9 mouse cellular contexts compared by ENCODE assay signal in genomic region chr1:189080797-189081196, GRCm38 (mm10).
DNase-seq lines count a peak whose midpoint lies in the region; TF ChIP-seq lines count a peak whose summit lies in the region.
"Had no signal": no experiment of that assay in that cellular context is flagged by ENCODE, and none has a peak within 500 bp of the region (broad histone marks: within the 10 kb centered on the region; RNA-seq: fewer than 3 reads in every experiment).

No protein-coding gene starts in this region.

- no peak overlapping the region for H3K9ac ChIP-seq in liver, adult 2 months (ENCODE audit: low read depth, low read length)

- H3K36me3 ChIP-seq in kidney, adult 2 months (ENCODE audit: control insufficient read depth, insufficient read depth, low read length) = no peaks in the 10 kb centered on the region
- no peaks in the 10 kb centered on the region for H3K36me3 ChIP-seq in liver, adult 2 months (ENCODE audit: control insufficient read depth, insufficient read depth, low read length)

- WGBS in kidney, adult 2 months = 21% methylated on average over 9 of the region's 9 CpGs
- 20% methylated on average over 9 of the region's 9 CpGs for WGBS in liver, adult 2 months

- no peak for TF ChIP-seq POLR2A in kidney, adult 2 months (IDR thresholded peaks at IDR 0.05; ENCODE audit: low read depth, low read length)
- TF ChIP-seq POLR2A in liver, adult 2 months (IDR thresholded peaks at IDR 0.05; ENCODE audit: extremely low read depth, insufficient read depth, low read length) = no peak

- H3K4me1 ChIP-seq in kidney, adult 2 months (ENCODE audit: control insufficient read depth, insufficient read depth, low read length) = no peaks in the 10 kb centered on the region
- H3K4me1 ChIP-seq in liver, adult 2 months (ENCODE audit: control insufficient read depth, insufficient read depth, low read length) = no peaks in the 10 kb centered on the region

- TF ChIP-seq CTCF in kidney, adult 2 months (conservative IDR thresholded peaks at IDR 0.05; ENCODE audit: insufficient read depth, insufficient read length, low read depth, low read length) = peak; percentile 72
- peak; percentile 90 for TF ChIP-seq CTCF in liver, adult 2 months (IDR thresholded peaks at IDR 0.05; ENCODE audit: low read depth, low read length)

- peak; percentile 43 for DNase-seq in 3T3-L1 (ENCODE audit: low read depth, low spot score)
- peak; percentile 60 to 65 for DNase-seq in adrenal gland, adult 18-20 months (ENCODE audit: low spot score in 2 of 2)
- DNase-seq in embryo, embryonic 11.5 days (ENCODE audit: low read depth, low spot score) = peak; percentile 46
- peak; percentile 35 for DNase-seq in heart, adult 8-10 months (ENCODE audit: low spot score)
- peak; percentile 20 for DNase-seq in kidney, adult 2 months
- DNase-seq in liver, adult 2 months (ENCODE audit: extremely low read depth, low read depth, low spot score) = peak; percentile 7
- DNase-seq in naive thymus-derived CD4-positive, alpha-beta T cell, adult 2 months (ENCODE audit: low read depth) = peak; percentile 4
- peak; percentile 75 for DNase-seq in thymus, postnatal 4 days

- H3K79me2 ChIP-seq in liver, adult 2 months (ENCODE audit: control insufficient read depth, insufficient read depth, low read length) = no peaks in the 10 kb centered on the region

- H3K27ac ChIP-seq in kidney, adult 2 months (ENCODE audit: insufficient read depth, low read depth, low read length) = no peak overlapping the region
- no peak overlapping the region for H3K27ac ChIP-seq in liver, adult 2 months (replicated peaks; ENCODE audit: insufficient read depth, low read depth, low read length)

- 0 out of 2 replicates have a peak, but pooled peaks cover 1% of the 10 kb centered on the region for H3K27me3 ChIP-seq in kidney, adult 2 months (replicated peaks; ENCODE audit: control insufficient read depth, insufficient read depth, low read length)
- no peaks in the 10 kb centered on the region for H3K27me3 ChIP-seq in liver, adult 2 months (ENCODE audit: control insufficient read depth, insufficient read depth, low read length)

- no peak overlapping the region for H3K4me3 ChIP-seq in kidney, adult 2 months (ENCODE audit: insufficient read depth, low read depth, low read length)
- no peak overlapping the region for H3K4me3 ChIP-seq in liver, adult 2 months (ENCODE audit: insufficient read depth, low read depth, low read length)
- H3K4me3 ChIP-seq: erythroblast, embryonic 14.5 days had no signal

Comparison
In these comparisons a context has a peak if more than half of its experiments do, and no peak if none do; other contexts are left out.
1. DNase-seq: peak in every context shown above with its lines; median percentile 75 in thymus, postnatal 4 days; 62 in adrenal gland, adult 18-20 months; 46 in embryo, embryonic 11.5 days; 43 in 3T3-L1; 35 in heart, adult 8-10 months; 20 in kidney, adult 2 months; 7 in liver, adult 2 months; 4 in naive thymus-derived CD4-positive, alpha-beta T cell, adult 2 months.